Mouse (Mus musculus): ENCODE data around the gene Lnpk.

Lnpk gene

GRCm38 (mm10) chr2:74578843-74579489 lies at the start of gene Lnpk:
Lnpk (minus strand) TSS chr2:74579435.
- DNase-seq (ENCODE audit: low spot score), result peak; percentile 94

DNA sequence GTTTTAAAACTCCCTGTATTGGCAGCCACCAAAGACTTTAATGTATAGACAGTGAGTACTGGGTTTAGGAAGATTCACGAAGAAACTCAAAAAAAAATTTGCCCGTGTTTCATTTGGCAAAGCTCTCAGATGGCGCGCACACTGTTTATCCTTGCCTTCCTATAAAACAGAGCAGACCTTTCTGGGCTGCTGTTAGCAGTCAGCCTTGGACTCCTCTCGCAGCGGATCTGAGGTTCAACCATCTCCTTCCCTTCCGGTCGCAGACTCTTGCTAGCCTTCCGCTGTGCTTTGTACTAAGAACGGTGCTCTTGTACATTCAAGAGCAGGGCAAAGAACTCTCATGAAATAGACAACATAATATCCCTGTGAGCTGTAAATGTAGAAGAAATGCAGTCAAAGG lies 41.1 kb upstream of the Lnpk start:
- no peak for DNase-seq (ENCODE audit: low spot score)

GRCm38 (mm10) chr2:74619676-74620246 lies 40.5 kb upstream of the Lnpk start:
- DNase-seq (ENCODE audit: low spot score), result no peak

- DNase-seq (ENCODE audit: low spot score), result no peak
Observed at GRCm38 (mm10) chr2:74617706-74618105, 38.5 kb upstream of the Lnpk start.

GRCm38 (mm10) chr2:74611406-74611805 lies 32.2 kb upstream of the Lnpk start:
- DNase-seq (ENCODE audit: low spot score), result no peak

DNA sequence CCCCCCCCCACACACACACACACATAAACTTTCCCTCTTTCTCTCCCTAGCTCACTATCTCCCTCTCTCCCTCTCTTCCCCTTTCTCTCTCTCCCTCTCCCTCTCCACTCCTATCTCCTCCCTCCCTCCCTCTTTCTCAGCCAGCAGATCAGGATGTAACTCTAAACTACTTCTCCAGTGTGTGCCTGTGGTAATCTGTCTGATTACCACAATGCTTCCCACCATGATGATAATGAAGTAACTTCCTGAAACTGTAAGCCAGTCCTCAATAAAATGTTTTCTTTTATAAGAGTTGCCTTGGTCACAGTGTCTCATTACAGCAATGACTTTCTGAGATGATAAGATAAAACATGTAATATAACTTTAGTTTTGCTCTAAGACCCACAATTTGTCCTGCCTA lies 30.1 kb upstream of the Lnpk start:
- DNase-seq (ENCODE audit: low spot score), result no peak

DNA sequence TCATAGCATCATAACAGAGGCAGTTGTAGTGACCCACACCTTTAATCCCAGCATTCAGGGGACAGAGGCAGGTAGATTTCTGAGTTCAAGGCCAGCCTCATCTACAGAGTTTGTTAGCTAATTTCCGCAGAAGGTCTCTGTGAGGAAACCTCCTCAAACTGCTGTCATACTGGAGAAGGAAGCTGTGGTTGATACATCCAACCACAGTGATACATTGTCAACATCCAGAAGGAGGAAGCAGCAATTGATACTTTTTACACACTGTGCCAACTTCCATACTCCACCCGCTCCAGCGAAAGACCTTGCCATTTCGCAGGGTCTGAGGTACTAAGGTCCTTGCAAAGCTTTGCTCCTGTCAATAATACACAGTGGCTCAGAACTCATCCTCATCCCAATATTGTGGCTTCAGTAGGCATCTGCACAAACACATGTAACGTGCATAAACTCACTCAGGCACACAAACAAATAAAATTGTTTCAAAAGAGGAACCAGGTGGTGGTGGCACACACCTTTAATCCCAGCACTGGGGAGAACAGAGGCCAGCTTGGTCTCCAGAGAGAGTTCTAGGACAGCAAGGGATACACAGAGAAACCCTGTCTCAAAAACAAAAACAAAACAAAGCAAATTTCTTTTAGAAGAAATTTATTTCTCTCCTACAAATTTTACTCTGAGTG lies 27.0 kb upstream of the Lnpk start:
- peak; percentile 3 for DNase-seq (ENCODE audit: low spot score)

DNA sequence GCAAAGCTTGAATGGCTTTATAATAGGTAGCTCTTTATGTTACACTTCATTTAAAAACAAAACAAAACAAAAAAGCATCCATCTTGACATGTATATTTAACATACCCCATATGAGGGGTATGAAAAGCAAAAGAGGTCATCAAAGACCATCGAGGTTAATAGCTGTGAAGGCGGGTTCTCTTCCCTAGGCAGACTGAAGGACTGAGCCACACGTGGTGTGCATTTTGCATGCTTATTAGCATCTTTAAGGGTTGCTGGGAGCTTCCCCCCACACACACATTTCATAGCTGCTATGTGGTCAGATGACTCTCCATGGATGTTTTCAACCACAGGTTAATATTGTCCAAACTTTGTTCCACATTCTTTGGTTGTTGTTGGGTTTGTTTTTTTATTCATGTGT lies 24.8 kb upstream of the Lnpk start:
- no peak for DNase-seq (ENCODE audit: low spot score)

DNA sequence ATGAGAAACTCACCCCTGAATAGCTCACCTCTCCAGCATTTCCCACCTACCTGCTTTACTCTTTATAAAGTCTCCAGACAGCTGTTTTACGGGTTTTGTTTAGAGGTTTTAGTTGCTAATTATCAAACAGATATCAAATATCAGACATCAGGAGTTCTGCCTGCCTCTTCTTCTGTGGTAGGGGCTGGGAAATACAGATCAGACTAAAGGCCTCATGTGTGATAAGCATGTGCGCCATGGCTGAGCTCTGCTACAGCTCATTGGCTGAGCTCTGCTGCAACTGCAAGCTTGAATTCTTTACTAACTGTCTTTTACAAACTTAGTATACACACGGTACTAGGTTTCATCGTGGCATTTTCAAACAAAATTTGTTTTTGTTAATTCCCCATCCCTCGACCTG lies 23.2 kb upstream of the Lnpk start:
- no peak for DNase-seq (ENCODE audit: low spot score)

GRCm38 (mm10) chr2:74597169-74597568 lies 17.9 kb upstream of the Lnpk start:
- no peak for DNase-seq (ENCODE audit: low spot score)

- DNase-seq (ENCODE audit: low spot score), result no peak
Observed at GRCm38 (mm10) chr2:74596094-74596493, 16.9 kb upstream of the Lnpk start.

DNA sequence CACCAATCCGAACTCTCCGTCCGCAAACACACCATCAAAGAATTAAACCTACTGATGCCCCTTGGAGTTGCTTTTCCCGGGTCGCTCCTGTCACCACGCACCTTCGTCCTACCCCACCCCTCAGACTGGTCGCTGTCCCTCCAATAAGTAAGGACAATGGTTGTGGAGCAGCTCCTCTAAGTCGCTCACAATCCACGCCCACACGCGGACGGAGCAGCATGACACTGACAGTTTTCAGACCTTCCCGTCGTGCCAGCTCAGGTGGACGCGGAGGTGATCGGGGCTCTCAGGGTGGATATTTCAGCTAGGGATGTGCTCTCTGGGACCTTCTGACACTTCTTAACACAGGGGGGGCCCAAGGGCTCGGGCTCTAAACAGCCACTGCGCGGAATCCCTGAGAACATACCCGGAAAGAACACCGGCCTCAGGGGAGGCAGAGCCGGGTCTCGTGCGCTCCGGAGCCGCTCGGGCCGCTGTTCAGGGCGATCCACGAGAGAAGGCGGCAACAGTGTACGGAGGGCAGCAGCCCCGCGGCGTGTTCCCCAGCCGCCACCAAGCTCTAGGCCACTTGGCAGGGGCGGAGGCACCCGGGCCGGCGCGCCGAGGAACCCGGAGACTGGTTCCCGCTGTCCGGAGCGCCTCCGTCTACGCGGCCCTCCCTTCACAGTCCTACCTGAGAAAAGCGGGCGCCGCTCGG lies 941 bp downstream of the Lnpk start:
- peak; percentile 10 for DNase-seq (ENCODE audit: low spot score)

- DNase-seq (ENCODE audit: low spot score), result no peak
Observed at GRCm38 (mm10) chr2:74570390-74570789, 8.8 kb downstream of the Lnpk start.

- no peak for DNase-seq (ENCODE audit: low spot score)
Observed at GRCm38 (mm10) chr2:74559822-74560221, 19.4 kb downstream of the Lnpk start.

DNA sequence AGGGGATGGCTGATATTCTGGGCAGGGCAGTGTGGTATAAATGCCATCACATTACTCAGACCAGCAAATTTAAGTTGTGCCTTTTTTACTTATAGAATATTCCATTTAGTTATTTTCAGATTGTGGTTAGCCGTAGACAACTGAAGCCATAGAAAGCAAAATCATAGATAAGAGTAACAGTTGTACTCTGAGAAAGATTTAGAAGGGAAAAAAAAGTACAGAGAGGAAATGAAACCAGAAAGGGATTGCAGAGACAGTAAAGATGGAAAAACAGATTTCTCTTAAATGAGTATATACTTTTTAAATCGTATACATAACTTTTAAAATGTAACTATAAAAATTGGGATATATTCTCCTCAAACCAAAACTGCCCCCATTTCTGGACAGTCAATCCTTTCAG lies 20.1 kb downstream of the Lnpk start:
- no peak for DNase-seq (ENCODE audit: low spot score)

GRCm38 (mm10) chr2:74557451-74557850 lies 21.8 kb downstream of the Lnpk start:
- DNase-seq (ENCODE audit: low spot score), result no peak

DNA sequence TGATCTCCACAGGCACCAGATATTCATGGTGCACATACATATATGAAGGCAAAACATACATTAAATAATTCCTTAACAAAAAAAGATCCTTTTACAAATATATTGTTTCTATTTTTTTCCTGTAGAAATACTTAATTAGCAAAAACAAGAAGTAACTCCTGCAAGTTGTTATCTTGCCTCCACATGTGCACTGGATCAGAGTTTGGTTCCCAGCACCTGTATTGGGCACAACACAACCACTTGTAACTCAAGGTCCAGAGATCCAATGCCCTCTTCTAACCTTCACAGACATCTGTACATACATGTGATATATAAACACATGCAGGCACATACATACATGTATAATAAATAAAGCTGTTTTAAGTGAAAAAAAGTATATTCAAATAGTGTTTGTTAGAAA lies 27.3 kb downstream of the Lnpk start:
- no peak for DNase-seq (ENCODE audit: low spot score)

- no peak for DNase-seq (ENCODE audit: low spot score)
Observed at GRCm38 (mm10) chr2:74548306-74548705, 30.9 kb downstream of the Lnpk start.

- DNase-seq (ENCODE audit: low spot score), result no peak
Observed at GRCm38 (mm10) chr2:74508302-74508701, 70.9 kb downstream of the Lnpk start.

- no peak for DNase-seq (ENCODE audit: low spot score)
Observed at GRCm38 (mm10) chr2:74506439-74506838, 72.8 kb downstream of the Lnpk start.

DNA sequence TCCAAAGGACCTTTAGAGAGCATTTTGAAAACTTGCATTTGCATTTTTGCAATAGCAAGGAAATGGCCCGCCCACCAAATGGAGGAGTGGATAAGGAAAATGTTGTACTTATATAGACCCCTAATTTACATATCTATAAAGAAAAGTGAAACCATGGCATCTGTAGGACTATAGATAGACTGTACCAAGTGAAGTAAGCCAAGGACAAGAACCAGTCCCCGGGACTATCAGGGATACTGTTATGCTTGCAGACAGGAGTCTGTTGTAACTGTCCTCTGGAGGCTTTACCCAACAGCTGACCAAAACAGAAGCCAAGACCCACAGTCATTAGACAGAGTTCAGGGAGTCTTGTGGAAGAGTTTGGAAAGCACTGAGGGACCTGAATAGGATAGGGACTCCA lies 78.9 kb downstream of the Lnpk start:
- DNase-seq (ENCODE audit: low spot score), result no peak

GRCm38 (mm10) chr2:74497851-74498250 lies 81.4 kb downstream of the Lnpk start:
- DNase-seq (ENCODE audit: low spot score), result no peak

GRCm38 (mm10) chr2:74491426-74491825 lies 87.8 kb downstream of the Lnpk start:
- no peak for DNase-seq (ENCODE audit: low spot score)
